Mouse (Mus musculus) cerebellum, adult 9-10 months (tissue): ENCODE results near the gene Pla2g5.
"Not testable (repeated sequence)": the region's sequence is repeated elsewhere in the genome, so short reads cannot be mapped to it uniquely, and the experiment has no call there.

Experiments used
- DNase-seq: peaks from one replicate; pipeline ENCODE4 v3.0.0; 2022

Pla2g5 gene

DNA sequence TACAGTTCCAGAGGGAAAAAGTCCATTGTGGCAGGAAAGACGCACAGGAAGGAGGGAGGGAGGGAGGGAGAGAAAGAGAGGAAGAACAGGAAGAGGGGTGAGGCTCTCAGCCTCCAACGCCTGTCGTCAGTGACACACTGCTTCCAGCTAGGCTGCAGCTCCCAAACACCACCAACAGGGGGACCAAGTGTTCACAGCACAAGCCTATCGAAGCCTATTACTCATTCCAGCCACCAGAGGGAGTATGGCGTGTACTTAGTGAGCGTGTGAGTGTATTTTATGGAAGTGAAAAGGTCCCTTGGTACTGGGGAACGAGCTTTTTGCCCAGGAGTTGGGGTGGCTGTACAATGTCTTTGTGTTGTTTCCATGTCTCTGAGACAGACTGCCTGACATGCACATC, 6.8 kb downstream of the Pla2g5 start:
- peak; percentile 68 for DNase-seq

DNA sequence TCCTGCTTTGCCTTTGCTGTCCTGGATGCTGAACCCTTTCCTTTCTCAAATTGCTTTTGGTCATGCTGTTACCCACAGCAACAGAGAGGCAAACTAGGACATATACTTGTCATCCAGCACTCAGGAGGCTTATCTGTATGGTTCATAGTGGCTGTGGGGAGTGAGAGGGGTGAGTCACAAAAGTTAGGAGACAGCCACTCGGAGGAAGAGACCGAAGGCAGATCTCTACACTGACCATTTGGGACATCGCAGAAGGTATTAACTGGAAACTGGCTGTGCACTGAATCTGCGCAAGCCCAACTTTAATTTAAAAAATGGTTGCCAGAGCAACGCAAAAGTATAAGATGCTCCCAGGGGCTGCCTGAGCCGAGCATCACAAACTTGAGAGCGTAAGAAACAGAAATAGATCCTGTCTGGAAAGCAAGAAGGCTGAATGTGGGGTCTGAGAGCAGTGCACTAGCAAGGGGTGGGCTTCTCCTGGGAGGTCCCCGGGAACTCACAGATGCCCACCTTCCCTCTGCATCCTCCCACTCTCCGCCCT, 8.1 kb downstream of the Pla2g5 start:
- DNase-seq, result no peak

DNA sequence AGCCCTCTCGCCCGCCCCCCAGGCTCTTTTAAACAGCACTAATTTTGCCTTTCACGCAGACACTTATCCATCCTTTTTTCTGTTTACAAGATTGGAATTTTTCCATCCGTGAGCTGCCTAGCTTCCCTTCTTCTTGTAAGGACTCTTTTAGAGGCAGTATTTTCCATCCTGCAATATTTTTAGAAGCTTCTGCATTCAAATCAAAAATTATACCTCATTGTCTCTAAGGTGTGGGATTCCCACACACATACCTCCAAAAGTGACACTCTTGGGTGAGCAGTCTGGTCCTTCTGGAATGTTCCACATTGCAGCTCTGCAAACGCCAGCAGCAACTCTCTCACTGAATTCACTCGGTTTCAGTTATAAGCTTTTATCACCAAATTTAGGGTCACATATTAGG, 10.3 kb downstream of the Pla2g5 start:
- DNase-seq, result no peak

DNA sequence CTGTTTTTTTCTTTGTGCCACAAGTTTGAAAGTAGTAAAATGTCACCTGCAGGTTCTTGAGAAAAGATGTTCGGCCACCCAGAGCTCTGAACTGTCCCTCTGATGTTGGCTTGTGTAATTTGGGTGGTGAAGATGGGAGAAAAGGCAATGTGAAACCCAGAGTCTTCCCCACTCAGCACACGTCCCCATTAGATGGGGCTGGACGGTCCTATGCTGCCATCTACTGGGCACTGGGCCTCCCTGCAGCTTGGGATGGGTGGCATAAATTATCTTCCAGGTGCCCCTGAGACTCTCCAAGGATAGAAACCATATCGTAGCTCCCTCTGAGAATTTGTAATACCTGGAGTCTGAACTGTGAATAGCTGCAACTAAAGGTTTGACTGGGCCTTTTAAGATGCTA, 11.8 kb downstream of the Pla2g5 start:
- peak; percentile 81 for DNase-seq

DNA sequence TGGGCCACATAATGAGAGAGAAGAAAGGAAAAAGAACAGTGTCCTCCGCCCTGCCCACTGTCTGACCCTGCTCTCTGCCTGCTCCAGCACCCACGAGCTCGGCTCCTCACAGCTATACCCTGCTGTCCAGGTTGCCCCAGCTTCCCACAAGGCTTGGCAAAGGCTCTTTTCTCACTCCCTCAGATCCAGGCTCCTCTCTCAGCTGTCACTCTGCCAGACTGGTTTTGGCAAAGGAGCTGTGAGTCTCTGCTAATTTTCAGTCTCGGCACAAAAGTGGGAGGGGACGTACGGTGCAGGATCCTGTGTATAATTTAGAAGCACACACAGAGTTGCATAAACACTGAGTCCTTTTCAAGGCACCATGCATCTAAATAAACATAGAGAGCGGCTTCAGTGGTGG, 21.9 kb downstream of the Pla2g5 start:
- no peak for DNase-seq

DNA sequence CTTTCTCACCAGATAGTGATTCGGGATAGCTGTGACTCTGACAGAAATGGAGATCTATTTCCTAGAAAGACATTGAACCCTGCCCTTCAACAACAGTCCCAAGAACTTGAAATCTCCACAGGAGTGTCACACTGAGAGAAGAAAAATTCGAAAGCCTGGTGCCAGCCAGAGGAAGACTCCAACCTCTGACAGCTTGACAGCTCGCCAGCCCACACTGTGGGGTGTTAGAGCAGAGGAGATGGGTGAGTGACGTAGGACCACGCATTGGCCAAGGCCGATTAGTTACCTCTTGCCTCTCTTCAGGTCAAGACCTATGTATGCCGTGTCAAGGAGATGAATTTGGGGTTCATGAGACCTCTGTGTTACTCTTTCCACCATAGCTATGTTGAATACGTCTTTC, 22.6 kb downstream of the Pla2g5 start:
- DNase-seq, result no peak

DNA sequence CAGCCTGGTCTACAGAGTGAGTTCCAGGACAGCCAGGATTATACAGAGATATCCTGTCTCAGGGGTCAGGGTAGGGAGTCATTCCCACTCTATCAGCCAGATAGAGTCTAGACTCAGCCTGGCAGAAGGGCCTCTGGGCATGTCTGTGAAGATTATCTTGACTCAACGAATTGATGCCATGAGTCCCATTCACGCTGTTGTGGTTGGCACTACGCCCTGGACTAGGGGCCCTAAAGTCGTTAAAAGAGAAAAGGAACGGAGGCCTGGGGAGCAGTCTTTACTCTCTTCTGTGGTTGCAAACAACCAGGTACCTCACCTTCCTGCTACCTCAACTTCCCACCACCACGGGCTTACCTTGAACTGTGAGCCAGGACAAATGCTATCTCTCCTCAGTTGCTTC, 23.5 kb downstream of the Pla2g5 start:
- no peak for DNase-seq

DNA sequence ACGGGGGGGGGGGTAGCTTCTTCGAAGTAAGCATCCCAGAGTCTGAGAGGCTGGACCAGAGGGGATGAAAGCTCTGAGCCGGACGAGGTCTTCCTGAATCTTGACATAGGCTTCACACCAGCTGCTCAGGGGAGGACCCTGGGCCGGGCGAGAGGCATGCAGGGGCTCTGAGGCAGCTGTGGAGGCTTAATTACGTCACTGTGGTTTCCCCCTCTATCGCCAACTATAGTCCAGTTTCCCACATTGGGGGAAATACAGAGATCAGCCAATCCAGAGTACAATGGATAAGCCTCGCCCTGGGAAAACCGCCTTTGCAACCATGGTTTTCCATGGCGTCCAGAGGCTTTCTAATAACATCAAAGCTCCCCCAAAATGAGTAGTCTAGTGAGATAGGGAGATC, 36.1 kb downstream of the Pla2g5 start:
- DNase-seq, result no peak

DNA sequence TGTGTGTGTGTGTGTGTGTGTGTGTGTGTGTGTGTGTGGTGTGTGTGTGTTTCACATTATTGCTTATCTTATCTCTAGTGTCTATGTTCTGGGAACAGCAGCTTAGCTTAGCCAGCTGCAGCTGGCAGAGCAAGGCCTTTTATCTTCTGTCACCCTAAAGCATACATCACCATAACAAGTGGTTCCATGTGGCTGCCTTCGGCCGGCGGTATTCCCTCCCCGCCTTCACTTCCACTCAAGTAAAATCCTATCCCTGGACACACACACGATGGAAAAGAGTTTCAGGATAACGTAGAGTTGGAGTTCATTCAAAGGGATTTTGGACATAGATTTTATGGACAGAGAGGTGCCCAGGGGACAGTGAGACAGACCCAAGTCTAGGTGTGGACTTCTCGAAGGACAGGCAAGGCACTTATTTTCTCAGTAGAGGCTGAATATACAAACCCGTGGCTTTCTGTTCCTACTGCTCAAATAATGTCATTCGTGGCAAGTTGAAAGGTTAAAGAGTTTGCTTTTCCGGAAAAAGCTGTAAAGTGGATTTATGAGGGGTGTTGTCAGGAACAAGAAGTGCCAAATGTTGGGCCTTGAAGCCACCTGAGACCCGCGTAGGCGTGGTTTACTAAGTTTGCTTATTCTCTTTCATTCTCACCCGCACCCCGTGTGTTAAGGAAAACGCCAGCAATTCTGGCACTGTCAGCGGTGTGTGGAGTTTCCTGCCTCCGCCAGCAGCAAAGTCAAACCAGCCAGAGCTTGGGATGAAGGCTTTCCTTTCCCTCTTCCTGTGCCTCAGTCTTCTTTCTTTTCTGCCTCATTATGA, 37.3 kb downstream of the Pla2g5 start:
- DNase-seq, result no peak

DNA sequence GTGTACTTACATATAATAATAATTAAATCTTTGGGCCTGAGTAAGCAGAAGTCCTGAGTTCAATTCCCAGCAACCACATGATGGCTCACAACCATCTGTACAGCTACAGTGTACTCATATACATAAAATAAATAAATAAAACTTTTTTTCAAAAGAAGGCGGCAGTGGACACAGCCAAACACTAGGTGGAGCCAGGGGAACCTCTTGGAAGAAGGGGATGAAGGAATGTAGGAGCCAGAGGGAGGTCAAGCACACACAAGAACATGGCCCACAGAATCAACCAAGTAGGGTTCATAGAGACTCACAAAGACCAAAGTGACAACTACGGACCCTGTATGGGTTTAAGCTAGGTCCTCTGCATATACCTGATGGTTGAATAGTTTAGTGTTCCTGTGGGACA, 38.6 kb downstream of the Pla2g5 start:
- peak; percentile 23 for DNase-seq

DNA sequence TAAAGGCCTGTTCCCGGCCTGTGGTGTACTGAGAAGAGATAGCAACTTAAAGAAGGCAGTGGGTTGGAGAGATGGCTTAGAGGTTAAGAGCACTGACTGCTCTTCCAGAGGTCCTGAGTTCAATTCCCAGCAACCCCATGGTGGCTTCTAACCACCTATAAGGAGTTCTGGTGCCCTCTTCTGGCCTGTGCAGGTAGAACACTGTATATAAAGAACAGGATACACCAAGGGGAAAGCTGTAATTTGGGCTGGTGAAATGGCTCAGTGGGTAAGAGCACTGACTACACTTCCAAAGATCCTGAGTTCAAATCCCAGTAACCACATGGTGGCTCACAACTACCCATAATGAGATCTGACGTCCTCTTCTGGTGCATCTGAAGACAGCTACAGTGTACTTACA, 39.1 kb downstream of the Pla2g5 start:
- not testable (repeated sequence) for DNase-seq

DNA sequence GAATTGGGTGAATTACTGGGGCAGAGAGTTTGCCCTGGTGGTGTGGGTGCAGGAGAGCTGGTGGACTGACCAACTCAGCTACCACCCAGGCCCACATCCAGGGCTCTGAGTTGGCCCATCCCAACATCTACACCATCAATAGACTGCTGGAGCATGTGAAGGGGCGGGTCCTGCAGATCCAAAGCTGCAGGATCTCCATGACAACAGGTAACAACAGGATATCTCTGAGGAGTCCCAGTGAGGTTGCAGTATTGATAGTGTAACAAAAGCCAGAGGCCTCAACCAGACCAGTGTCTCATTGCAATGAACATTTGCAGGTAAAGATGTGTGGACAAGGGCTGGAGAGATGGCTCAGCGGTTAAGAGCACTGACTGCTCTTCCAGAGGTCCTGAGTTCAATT, 42.2 kb downstream of the Pla2g5 start:
- DNase-seq, result no peak

DNA sequence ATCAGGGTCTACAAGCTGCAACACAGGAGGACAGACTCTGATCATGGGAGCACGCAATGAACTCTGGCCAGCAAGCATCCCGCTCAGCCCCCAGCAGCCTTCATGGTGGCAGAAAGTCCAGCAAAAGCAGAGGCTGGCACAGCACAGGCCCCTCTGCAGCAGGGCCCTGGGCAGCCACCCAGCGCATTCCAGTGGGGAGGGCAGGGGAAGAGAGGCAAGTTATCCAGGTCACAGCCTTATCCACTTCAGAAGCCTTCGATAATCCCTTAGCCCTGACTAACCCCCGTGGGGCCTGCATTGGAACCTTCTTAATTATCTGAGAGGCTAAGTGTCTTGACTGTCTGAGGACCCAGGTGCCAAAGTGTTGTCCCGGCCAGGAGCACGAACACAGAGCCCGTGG, 44.2 kb downstream of the Pla2g5 start:
- DNase-seq, result no peak

DNA sequence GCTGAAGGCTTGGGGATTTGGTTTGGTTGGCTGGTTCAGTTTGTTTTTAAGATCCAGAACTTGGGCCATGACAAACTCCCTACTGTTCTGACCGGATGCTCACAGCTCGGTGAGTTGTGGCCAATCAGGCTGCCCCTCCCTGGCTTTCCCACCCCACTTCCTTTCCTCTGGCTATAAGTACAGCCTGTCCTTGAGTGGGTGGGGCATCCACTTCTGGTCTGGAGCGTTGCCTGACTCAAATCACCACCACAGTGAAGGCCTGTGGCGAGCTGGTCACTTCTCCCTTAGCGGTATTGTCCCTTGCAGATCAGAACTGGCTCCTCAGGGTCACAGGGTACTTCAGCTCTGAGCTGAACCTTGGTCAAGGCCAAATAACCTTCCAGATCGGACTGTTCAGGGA, 45.5 kb downstream of the Pla2g5 start:
- no peak for DNase-seq

DNA sequence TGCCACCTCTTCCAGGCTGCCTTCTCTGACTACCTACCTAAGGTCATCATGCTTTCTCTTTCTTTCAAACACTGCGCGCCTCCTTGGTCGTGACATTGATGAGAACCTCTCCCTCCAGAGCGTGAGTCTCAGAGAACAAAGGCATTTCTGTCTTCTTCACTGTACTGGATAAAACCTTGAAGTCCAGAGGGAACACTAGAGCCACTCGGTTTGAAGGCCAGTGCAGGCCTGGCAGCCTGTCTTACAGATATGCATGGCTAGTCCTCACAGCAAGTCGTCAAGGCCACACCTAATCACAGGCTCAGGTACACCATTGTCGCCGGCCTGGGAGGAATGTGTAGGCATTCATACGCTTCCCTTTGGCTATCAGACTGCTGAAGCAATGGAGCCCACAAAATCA, 47.1 kb downstream of the Pla2g5 start:
- no peak for DNase-seq

DNA sequence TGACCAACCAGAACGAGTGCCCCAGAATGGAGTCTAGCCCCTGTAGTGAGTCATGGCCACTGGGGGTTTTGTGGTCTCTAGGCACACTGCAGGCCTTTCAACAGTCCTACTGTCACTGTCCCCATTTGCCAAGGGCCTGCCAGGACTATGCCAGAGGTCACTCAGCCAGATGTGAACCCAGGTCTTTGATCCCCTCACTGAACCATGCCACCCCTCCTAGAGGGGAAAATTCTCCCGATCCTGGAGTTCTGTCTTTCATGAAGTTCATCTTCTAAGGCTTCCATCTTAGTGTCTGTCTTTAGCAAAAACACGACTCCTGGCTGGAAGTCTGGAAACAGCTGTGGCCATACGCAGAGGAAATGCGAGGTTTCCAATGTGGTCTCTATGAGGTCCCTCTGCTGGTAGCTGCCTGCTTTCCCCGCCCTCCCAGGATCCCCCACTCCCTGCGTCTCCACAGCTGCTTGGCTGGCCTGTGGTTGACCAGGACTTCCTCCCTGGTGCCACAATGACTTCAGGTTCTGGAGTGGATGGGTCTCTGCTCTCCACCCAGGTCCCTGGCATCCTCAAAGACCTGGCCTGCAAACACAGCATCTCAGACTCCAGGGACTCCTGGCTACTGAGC, 56.3 kb downstream of the Pla2g5 start:
- no peak for DNase-seq

DNA sequence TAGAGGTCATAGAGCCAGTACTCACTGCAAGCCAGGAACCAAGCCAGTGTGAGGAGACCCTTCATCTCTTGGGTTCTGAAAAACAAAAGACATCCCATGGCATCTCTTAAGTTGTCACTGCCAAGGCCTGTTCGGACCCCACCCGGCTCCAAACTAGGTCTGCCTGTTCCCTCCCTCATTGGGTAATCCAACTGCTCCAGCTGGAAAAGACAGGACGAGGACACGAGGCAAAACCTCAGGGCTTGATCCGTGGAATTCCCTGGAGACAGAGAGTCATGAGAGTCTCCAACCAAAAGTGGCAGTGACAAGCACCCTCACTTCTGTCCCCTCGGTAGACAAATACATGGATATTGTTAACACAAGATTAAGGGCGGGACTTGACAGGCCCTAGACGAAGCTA, 57.1 kb downstream of the Pla2g5 start:
- no peak for DNase-seq

DNA sequence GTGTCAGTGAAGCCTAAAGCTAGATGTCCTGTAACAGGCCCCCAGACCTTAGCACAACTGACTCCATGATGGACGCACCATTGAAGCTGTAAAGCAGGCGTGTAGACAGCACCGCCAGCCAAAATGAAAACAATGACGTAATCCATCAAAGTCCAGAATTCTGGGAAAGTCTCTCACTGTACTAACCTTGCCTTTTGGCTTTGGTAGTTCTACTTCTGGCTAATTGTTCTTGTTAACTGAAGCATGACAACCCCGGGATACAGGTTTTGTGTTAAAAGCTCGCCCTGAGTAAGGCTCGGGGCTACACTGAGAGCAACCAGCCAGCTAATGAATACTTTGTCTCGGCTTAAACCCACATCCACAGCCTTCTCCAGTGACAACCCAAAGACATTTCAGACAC, 58.0 kb downstream of the Pla2g5 start:
- DNase-seq, result no peak

DNA sequence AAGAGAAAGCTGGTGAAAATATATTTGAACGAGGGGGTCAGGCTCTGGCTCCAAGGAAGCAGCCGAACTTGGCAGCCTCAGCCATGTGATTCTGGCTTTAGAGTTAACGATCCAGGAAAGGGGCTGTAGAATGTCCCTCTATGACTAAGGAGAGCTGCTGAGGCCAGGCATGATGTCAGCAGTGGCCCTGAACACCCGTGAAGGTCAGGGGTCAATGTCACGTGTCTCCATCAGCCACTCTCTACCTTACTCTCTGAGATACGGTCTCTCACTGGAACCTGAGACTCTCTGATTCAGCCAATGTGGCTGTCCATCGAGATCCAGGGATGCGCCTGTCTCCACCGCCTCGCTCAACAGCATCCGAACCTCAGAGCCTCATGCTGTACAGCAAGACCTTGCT, 60.4 kb downstream of the Pla2g5 start:
- no peak for DNase-seq

DNA sequence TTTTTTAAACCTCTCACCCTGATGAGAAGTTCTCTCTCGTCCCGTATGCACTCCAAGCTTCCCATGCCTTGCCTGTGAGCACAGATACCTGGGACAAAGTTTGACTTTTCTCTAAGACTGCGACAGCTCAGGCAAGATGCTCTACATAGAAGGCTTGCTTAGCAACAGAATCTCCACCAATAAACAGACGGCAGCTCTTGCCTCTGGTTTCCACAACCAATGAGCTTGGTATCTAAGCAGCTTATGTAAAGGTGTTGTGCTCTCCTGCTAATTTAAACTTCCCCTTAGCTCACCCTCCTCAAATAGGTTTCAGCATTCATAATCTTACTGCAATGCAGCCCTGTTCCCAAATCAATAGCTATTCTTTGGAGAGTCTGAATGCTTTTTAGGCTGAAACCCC, 61.7 kb downstream of the Pla2g5 start:
- no peak for DNase-seq

DNA sequence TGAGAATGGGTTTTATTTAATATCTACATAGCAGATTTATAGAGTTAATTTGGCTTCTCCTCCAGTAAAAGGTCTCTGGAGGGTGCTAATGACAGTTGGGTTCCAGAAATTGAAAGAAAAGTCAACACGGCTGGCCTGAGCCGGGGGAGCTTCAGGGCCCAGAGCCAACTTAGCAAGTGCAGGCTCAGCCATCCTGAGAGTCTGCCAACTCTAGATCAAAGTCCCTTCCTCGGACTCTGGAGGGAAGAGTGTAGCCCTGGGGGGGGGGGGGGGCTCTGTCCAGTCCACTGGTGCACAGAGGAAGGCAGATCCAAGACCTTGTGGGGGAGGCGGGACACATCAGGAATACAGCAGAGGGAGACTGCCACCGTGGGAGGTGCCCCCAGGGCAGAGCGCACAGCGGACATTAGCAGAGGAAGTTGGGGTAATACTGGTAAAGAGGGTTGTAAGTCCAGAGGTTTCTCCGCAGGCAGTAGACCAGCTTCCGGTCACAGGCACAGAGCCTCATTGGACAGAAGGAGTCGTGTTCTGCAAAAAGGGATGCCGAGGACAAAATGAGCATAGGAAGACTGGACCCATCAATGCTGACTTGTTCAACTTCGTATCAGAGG, 63.0 kb downstream of the Pla2g5 start:
- DNase-seq, result no peak

DNA sequence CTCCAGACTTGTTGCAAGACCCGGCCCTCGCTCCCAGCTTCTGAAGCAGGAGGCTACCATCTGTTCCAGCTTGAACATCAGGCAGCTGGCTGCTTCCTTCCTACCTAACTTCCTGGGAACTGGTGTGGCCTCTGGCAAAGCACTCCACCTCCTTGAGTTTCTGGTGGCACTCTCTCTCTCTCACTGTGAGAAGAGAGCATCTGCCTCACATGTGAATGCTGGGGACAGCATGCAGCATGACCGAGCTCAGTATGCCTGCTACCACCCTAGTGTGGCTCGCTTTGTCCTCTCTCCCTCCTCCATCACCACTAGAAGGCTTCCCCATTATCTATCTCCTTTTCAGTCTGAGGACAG, 66.1 kb downstream of the Pla2g5 start:
- no peak for DNase-seq

DNA sequence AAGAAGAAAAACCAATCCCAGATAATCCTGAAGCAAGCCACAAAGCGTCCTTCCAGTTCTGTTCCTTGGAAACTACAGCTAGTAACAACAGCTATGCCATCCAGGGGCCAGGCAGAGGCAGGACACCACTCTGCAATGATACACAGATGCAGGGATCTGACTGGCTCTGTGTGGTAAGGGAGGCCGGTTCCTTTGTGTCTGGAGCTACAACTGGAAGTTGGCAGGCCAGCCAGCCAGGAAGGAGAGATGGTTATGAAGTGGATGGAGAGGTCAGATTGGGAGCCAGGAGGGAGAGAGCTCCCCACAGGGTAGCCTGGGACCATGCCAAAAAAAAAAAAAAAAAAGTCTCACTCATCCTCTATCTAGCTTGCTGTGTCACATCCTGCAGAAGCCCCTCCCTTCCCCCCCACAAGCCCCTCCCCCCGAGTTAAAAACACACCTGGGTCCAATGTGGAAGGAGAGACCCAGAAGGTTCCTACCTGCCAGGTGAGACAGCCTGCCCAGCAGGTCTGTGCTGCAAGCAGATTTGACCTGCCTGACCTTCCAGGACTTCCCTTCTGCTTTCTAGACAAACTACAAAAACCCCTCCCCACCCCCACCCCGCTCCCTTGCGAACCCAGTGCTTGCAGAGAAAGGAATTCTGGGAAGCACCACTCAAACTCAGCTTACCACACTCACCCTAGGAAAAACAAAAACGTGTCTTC, 66.6 kb downstream of the Pla2g5 start:
- no peak for DNase-seq

DNA sequence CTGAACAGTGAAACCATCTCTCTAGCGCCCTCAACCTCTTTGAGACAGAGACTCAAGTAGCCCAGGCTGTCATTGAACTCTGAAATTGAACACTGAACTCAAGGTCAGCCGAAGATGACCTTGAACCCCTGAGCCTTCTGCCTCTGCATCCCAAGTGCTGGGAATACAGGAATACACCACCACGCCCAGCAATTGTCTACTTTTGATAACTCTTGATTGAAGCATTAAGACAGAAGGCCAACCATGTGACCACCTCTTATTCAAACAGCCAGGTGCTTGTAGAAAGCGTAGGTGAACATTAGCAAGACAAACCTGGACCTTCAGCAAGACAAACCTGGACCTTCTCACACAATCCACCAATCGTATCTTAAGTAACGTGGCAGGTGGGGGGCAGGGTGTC, 68.9 kb downstream of the Pla2g5 start:
- DNase-seq, result no peak
